Mouse (Mus musculus) cerebellum, adult 2 months (tissue): ENCODE data around the gene Nkx6-2.

Source experiments
- CTCF ChIP-seq: fragments of 200-500 bp; IDR thresholded peaks from 2 replicates; pipeline ENCODE4 v1.5.1; 2011; ENCODE audit warnings: low read depth, mild to moderate bottlenecking, control low read depth, low read length, moderate library complexity, borderline replicate concordance; ENCODE audit not compliant: insufficient read depth
- POLR2A ChIP-seq: fragments of 200-500 bp; IDR thresholded peaks from 2 replicates; pipeline ENCODE4 v1.6.1; 2011; ENCODE audit warnings: low read length, control low read depth, borderline replicate concordance; ENCODE audit not compliant: insufficient read depth

DNA sequence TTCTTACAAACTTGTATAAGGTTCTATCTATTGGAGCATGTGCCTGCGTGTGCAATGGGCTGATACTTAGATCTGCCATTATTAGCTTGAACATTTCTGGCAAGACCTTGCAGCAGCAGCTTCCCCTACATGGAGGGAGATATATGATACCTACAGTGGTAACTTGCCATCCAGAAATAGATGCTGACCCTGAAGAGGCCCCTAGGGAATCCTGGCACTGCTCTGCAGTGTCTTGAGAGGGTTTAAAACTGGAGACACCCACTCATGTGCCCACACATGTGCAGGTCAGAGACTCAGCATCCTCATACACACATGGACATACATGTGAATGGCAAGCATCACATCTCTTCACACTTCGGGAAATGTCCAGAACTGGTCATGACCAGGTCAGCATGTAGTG, 18.4 kb downstream of the Nkx6-2 start:
- TF ChIP-seq POLR2A (no peak), CTCF (no peak)
